Mouse (Mus musculus) lung, adult 10 weeks (tissue): ENCODE measurements around the gene Reg4. TPM values are rescaled to one million over a fixed set of nuclear protein-coding genes. Genes with fewer than 3 reads are reported as not detected.

Experiments used
- polyA plus RNA-seq: library from polyadenylated mRNA; stranded (reverse); fragments of 350-450 nt; fragmentation: Illumina TruSeq; extraction: RNeasy Lipid Tissue Mini Kit (QIAGEN cat#74804); gene quantifications from one replicate; pipeline ENCODE4 v1.2.3, GENCODE M21; 2014; ENCODE audit warnings: low read depth, low replicate concordance; ENCODE audit not compliant: insufficient read depth

The Reg4 gene
- not detected for polyA plus RNA-seq

DNA sequence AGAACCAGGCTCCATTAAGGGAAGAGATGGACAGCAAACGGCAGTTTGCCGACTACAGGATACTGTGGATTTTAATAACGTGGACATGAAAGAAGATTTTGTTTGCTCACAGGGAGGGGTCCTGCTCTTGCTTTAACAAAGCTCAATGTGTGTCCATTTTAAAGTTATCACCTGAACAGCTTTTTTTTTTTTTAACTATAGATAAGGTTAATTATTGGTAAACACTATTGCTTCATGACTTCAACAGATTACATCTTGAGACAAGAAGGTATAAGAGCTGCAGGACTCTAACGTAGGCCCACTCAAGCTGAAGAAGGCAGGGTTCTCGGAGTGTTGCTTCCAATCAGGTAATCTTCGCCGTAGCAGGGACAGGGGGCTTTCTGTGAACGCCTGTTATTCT, at the start of gene Reg4:
Reg4 (plus strand) TSS at position 301 of the 400 bp plus-strand sequence.

DNA sequence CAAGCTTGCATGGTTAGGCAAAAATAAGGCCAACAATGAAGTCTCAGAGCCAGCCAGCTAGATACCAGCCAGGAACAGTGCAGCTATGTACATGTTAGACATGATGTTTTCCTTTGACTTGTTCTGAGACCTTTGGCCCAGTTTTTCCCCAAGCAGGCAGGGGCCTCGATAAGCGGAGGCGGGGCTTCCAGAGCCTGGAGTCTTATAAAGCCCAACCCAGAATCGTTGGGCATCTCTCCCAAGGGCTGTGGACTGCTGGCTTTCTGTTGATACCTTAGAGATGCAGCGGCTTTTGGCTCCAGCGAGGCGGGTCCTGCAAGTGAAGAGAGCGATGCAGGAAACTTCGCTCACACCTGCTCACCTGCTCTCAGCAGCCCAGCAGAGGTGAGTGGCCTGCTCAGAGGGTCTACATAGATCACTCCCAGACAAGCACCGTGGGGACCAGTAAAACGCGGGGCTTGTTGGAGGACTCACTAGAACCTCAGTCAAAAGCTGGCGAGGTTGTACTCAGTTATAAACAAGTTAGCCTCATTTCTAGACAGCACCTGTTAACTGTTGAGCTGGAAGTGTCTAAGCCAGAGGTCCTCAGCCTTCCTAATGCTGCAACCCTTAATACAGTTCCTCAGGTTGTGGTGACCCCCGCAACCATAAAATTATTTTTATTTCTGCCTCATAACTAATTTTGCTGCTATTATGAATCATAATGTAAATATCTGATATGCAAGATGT, 58.4 kb downstream of the Reg4 start, which contains the start of gene Hmgcs2:
Hmgcs2 (plus strand) TSS at position 232 of the 729 bp plus-strand sequence.

Other genes with a start within 250 kb of the Reg4 start
- gene Notch2, start 208.6 kb upstream of the Reg4 start, polyA plus RNA-seq = 9.4 TPM
- gene Adam30, start 61.5 kb upstream of the Reg4 start, polyA plus RNA-seq = not detected
- 19.3 TPM for gene Hmgcs2, start 58.3 kb downstream of the Reg4 start, polyA plus RNA-seq
- gene Phgdh, start 117.8 kb downstream of the Reg4 start, polyA plus RNA-seq = 20.2 TPM
- gene Zfp697, start 160.3 kb downstream of the Reg4 start, polyA plus RNA-seq = 9.2 TPM
- gene Gm4450, start 235.0 kb downstream of the Reg4 start, polyA plus RNA-seq = not detected